28 mouse cellular contexts compared by ENCODE assay signal in genomic region chr15:8324833-8325232, GRCm38 (mm10).
DNase-seq lines count a peak whose midpoint lies in the region; ATAC-seq and TF ChIP-seq lines count a peak whose summit lies in the region.
"Had no signal": no experiment of that assay in that cellular context is flagged by ENCODE, and none has a peak within 500 bp of the region (broad histone marks: within the 10 kb centered on the region; RNA-seq: fewer than 3 reads in every experiment).

No protein-coding gene starts in this region.

- ATAC-seq in liver, embryonic 14.5 days (ENCODE audit: insufficient read depth): 0 out of 2 replicates have a peak, but pooled peaks have one; percentile 28
- ATAC-seq in liver, embryonic 12.5 days: no peak
- peak; percentile 54; the same call in 1 of the 2 replicates for ATAC-seq in G1E (ENCODE audit: extremely low read depth, insufficient number of reproducible peaks, low FRiP score, poor library complexity, severe bottlenecking)
- ATAC-seq in megakaryocyte progenitor cell, adult 5-6 weeks (replicated peaks; ENCODE audit: poor library complexity): peak; percentile 37
- no peak for ATAC-seq in kidney, embryonic 16.5 days (ENCODE audit: low FRiP score, low TSS enrichment)
- ATAC-seq in forebrain, embryonic 16.5 days: no peak
- ATAC-seq: activated CD4-positive, CD25-positive, alpha-beta regulatory T cell, adult 4 months; CD4-positive, CD25-positive, alpha-beta regulatory T cell, adult 4 months; forebrain, embryonic 14.5 days; forebrain, postnatal 0 days; Patski had no signal

- no peak overlapping the region for H3K27ac ChIP-seq in liver, embryonic 14.5 days
- no peak overlapping the region for H3K27ac ChIP-seq in liver, embryonic 12.5 days
- no peak overlapping the region for H3K27ac ChIP-seq in kidney, embryonic 16.5 days (ENCODE audit: low read length)
- H3K27ac ChIP-seq in forebrain, embryonic 16.5 days (ENCODE audit: low read length): no peak overlapping the region
- H3K27ac ChIP-seq: embryonic facial prominence, embryonic 13.5 days; embryonic facial prominence, embryonic 15.5 days; forebrain, embryonic 10.5 days; forebrain, embryonic 12.5 days had no signal

- peaks cover 41% of the 10 kb centered on the region for H3K36me3 ChIP-seq in liver, embryonic 14.5 days (replicated peaks; ENCODE audit: control insufficient read depth, insufficient read depth, low read depth)
- H3K36me3 ChIP-seq in liver, embryonic 12.5 days: peaks cover 74% of the 10 kb centered on the region
- peaks cover 70% of the 10 kb centered on the region for H3K36me3 ChIP-seq in G1E (replicated peaks)
- peaks cover 33% of the 10 kb centered on the region for H3K36me3 ChIP-seq in kidney, embryonic 16.5 days (ENCODE audit: insufficient read depth, low read length)
- peaks cover 24% of the 10 kb centered on the region for H3K36me3 ChIP-seq in forebrain, embryonic 16.5 days (ENCODE audit: control insufficient read depth, insufficient read depth)

- 82% methylated on average over 2 of the region's 2 CpGs for WGBS in liver, embryonic 14.5 days (ENCODE audit: insufficient replicate concordance)
- 94% methylated on average over 2 of the region's 2 CpGs for WGBS in liver, embryonic 12.5 days (ENCODE audit: insufficient replicate concordance)
- 97% methylated on average over 2 of the region's 2 CpGs for WGBS in kidney, embryonic 16.5 days
- 95% methylated on average over 2 of the region's 2 CpGs for WGBS in forebrain, embryonic 16.5 days

- no peaks in the 10 kb centered on the region for H3K9me3 ChIP-seq in liver, embryonic 14.5 days (ENCODE audit: control insufficient read depth, low read length)
- H3K9me3 ChIP-seq in liver, embryonic 12.5 days (replicated peaks): no peaks in the 10 kb centered on the region
- H3K9me3 ChIP-seq in G1E (replicated peaks): no peaks in the 10 kb centered on the region
- H3K9me3 ChIP-seq in kidney, embryonic 16.5 days (ENCODE audit: low read length): no peaks in the 10 kb centered on the region
- no peaks in the 10 kb centered on the region for H3K9me3 ChIP-seq in forebrain, embryonic 16.5 days (ENCODE audit: control insufficient read depth, low read length)
- H3K9me3 ChIP-seq: embryonic facial prominence, embryonic 13.5 days; embryonic facial prominence, embryonic 15.5 days; forebrain, embryonic 10.5 days; forebrain, embryonic 12.5 days had no signal

- DNase-seq in liver, embryonic 14.5 days (ENCODE audit: low read depth in 3 of 3, low spot score in 3 of 3): no peak
- no peak for DNase-seq in G1E (ENCODE audit: low spot score)
- DNase-seq: adrenal gland, adult 8-10 months; adrenal gland, postnatal 14 days; adrenal gland, postnatal 36 days; B cell, adult 2 months; cerebellum, adult 11 months; cerebellum, adult 18-20 months; cerebellum, adult 8-10 months; cerebellum, adult 9-11 months; cerebellum, postnatal 14 days; cerebellum, postnatal 36 days; embryo, embryonic 11 days; forebrain, postnatal 0 days had no signal

- TF ChIP-seq CTCF in liver, embryonic 14.5 days (IDR thresholded peaks at IDR 0.05; ENCODE audit: low read depth): no peak
- no peak for TF ChIP-seq CTCF in G1E (IDR thresholded peaks at IDR 0.05; ENCODE audit: low read depth, low read length)

- no peak for TF ChIP-seq EP300 in liver, embryonic 14.5 days (IDR thresholded peaks at IDR 0.05; ENCODE audit: low read depth)

- H3K9ac ChIP-seq in liver, embryonic 14.5 days (replicated peaks): no peak overlapping the region
- no peak overlapping the region for H3K9ac ChIP-seq in liver, embryonic 12.5 days
- H3K9ac ChIP-seq in kidney, embryonic 16.5 days (replicated peaks; ENCODE audit: low read length): no peak overlapping the region
- no peak overlapping the region for H3K9ac ChIP-seq in forebrain, embryonic 16.5 days (replicated peaks; ENCODE audit: low read depth, low read length)
- H3K9ac ChIP-seq: embryonic facial prominence, embryonic 13.5 days; embryonic facial prominence, embryonic 15.5 days; forebrain, embryonic 12.5 days; forebrain, postnatal 0 days had no signal

- H3K27me3 ChIP-seq in liver, embryonic 14.5 days (ENCODE audit: control insufficient read depth, insufficient read depth, low read length): no peaks in the 10 kb centered on the region
- no peaks in the 10 kb centered on the region for H3K27me3 ChIP-seq in liver, embryonic 12.5 days (replicated peaks)
- no peaks in the 10 kb centered on the region for H3K27me3 ChIP-seq in G1E (ENCODE audit: insufficient read depth, low read length)
- H3K27me3 ChIP-seq in kidney, embryonic 16.5 days (ENCODE audit: insufficient read depth, low read length): no peaks in the 10 kb centered on the region
- H3K27me3 ChIP-seq in forebrain, embryonic 16.5 days (replicated peaks; ENCODE audit: control insufficient read depth, insufficient read depth, low read length): no peaks in the 10 kb centered on the region
- H3K27me3 ChIP-seq: CH12.LX; embryonic facial prominence, embryonic 13.5 days; embryonic facial prominence, embryonic 15.5 days; forebrain, embryonic 12.5 days; Patski had no signal

- no peak overlapping the region for H3K4me3 ChIP-seq in liver, embryonic 14.5 days (ENCODE audit: insufficient read depth in 1 of 2, low read depth in 2 of 2, low read length in 2 of 2)
- no peak overlapping the region for H3K4me3 ChIP-seq in liver, embryonic 12.5 days
- H3K4me3 ChIP-seq in G1E (ENCODE audit: low read depth, low read length): no peak overlapping the region
- H3K4me3 ChIP-seq in kidney, embryonic 16.5 days (ENCODE audit: low read length): no peak overlapping the region
- no peak overlapping the region for H3K4me3 ChIP-seq in forebrain, embryonic 16.5 days (replicated peaks; ENCODE audit: low read length)
- H3K4me3 ChIP-seq: embryonic facial prominence, embryonic 13.5 days; embryonic facial prominence, embryonic 15.5 days; erythroblast, embryonic 14.5 days; forebrain, embryonic 10.5 days; forebrain, embryonic 12.5 days had no signal

- H3K4me2 ChIP-seq in liver, embryonic 14.5 days (ENCODE audit: low read depth): no peak overlapping the region
- no peak overlapping the region for H3K4me2 ChIP-seq in liver, embryonic 12.5 days
- no peak overlapping the region for H3K4me2 ChIP-seq in kidney, embryonic 16.5 days (replicated peaks; ENCODE audit: low read depth, low read length)
- H3K4me2 ChIP-seq in forebrain, embryonic 16.5 days (ENCODE audit: low read length): no peak overlapping the region
- H3K4me2 ChIP-seq: embryonic facial prominence, embryonic 13.5 days; embryonic facial prominence, embryonic 15.5 days; forebrain, embryonic 12.5 days had no signal

- H3K4me1 ChIP-seq in liver, embryonic 14.5 days (replicated peaks; ENCODE audit: control insufficient read depth in 2 of 2, insufficient read depth in 2 of 2, low read length in 1 of 2): no peaks in the 10 kb centered on the region
- H3K4me1 ChIP-seq in liver, embryonic 12.5 days: peaks cover 6% of the 10 kb centered on the region; the same call in 1 of the 2 replicates
- H3K4me1 ChIP-seq in G1E (ENCODE audit: insufficient read depth, low read depth, low read length): peaks cover 25% of the 10 kb centered on the region
- H3K4me1 ChIP-seq in kidney, embryonic 16.5 days (ENCODE audit: insufficient read depth, low read length): no peaks in the 10 kb centered on the region
- no peaks in the 10 kb centered on the region for H3K4me1 ChIP-seq in forebrain, embryonic 16.5 days (replicated peaks; ENCODE audit: control insufficient read depth, insufficient read depth, low read length)
- H3K4me1 ChIP-seq: embryonic facial prominence, embryonic 13.5 days; embryonic facial prominence, embryonic 15.5 days; forebrain, embryonic 10.5 days; forebrain, embryonic 12.5 days had no signal

Comparison
In these comparisons a context has a peak if more than half of its experiments do, and no peak if none do; other contexts are left out.
1. ATAC-seq: peak in liver, embryonic 14.5 days (single experiment), G1E (single experiment) and megakaryocyte progenitor cell, adult 5-6 weeks (single experiment); none in liver, embryonic 12.5 days (single experiment), kidney, embryonic 16.5 days (single experiment) and forebrain, embryonic 16.5 days (single experiment).